Mouse (Mus musculus) neural tube, embryonic 15.5 days (tissue): Measurements from ENCODE around the gene Mapk10. TPM values are rescaled to one million over a fixed set of nuclear protein-coding genes. Genes with fewer than 3 reads are reported as not detected.

Experiments used
- ATAC-seq: fragments of 200-750 bp; cut with Nextera tagmentation; 2 replicates; pipeline ENCODE4 v1.8.0; 2017; ENCODE audit warnings: mild to moderate bottlenecking, moderate TSS enrichment, moderate library complexity; ENCODE audit not compliant: low FRiP score
- H3K27ac ChIP-seq: fragments of 300-500 bp; sonication (generic); replicated peaks from 2 replicates; pipeline ENCODE4 v1.5.1; 2015; ENCODE audit warnings: mild to moderate bottlenecking, inconsistent platforms
- H3K27me3 ChIP-seq: fragments of 300-500 bp; sonication (generic); replicated peaks from 2 replicates; pipeline ENCODE4 v1.6.1; 2015; ENCODE audit warnings: inconsistent platforms
- H3K36me3 ChIP-seq: fragments of 300-500 bp; sonication (generic); 2 replicates; pipeline ENCODE4 v1.6.1; 2015; ENCODE audit warnings: inconsistent platforms
- H3K4me1 ChIP-seq: fragments of 300-500 bp; sonication (generic); 2 replicates; pipeline ENCODE4 v1.6.1; 2015; ENCODE audit warnings: inconsistent platforms
- H3K4me2 ChIP-seq: fragments of 300-500 bp; sonication (generic); 2 replicates; pipeline ENCODE4 v1.6.1; 2015; ENCODE audit warnings: inconsistent platforms, mild to moderate bottlenecking, moderate library complexity
- H3K4me3 ChIP-seq: fragments of 300-500 bp; sonication (generic); replicated peaks from 2 replicates; pipeline ENCODE4 v1.5.1; 2015; ENCODE audit warnings: mild to moderate bottlenecking, inconsistent platforms
- H3K9ac ChIP-seq: fragments of 300-500 bp; sonication (generic); replicated peaks from 2 replicates; pipeline ENCODE4 v1.6.1; 2015; ENCODE audit warnings: mild to moderate bottlenecking, inconsistent platforms
- H3K9me3 ChIP-seq: fragments of 300-500 bp; sonication (generic); replicated peaks from 2 replicates; pipeline ENCODE4 v1.6.1; 2016; ENCODE audit warnings: inconsistent platforms
- WGBS: fragments of 180-500 bp; shearing (Covaris S2); methylation state at CpG from one replicate; pipeline ENCODE4 v1.1.7; 2015; ENCODE audit warnings: mixed read lengths; 5-methylcytosine and 5-hydroxymethylcytosine counted together
- polyA plus RNA-seq: library from polyadenylated mRNA; unstranded; fragments of >200 nt; fragmentation: Nextera tagmentation; extraction: Ambion mirVana; gene quantifications from 2 replicates; pipeline ENCODE4 v1.2.1, GENCODE M21; 2015

Gene Mapk10
- polyA plus RNA-seq, 1 experiment from 2014 or later: 90.3 TPM

DNA sequence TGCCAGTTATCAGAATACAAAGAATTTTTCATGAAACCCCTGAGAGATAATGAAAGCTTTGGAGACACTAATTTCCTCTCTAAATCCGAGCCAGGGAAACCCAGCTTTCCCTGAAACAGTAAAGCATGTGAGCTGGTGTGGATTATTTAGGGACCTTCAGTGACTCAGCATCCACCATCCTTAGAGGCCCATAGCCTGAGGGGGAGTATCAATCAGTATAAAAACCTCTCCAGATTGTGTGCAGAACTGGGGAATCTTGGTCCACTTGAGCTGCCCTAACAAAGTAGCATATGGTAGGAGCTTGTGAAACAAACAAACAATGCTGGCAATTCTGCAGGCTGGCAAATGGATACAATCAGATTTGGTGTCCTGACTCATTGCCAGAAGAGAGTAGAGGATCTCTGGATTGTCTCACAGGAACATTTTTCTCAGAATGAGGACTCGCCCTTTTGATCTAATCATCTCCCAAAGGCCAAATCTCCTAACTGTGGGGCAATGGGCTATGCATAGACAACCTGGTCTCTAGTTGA lies 13.3 kb downstream of the Mapk10 start:
- Histone ChIP-seq H3K36me3 (no peaks in the 10 kb centered on the region), H3K27me3 (no peaks in the 10 kb centered on the region), H3K9ac (no peak overlapping the region), H3K4me3 (no peak overlapping the region), H3K4me2 (no peak overlapping the region), H3K27ac (0 out of 2 replicates have a peak overlapping the region, but pooled peaks have one; percentile 41), H3K9me3 (no peaks in the 10 kb centered on the region), H3K4me1 (peaks cover 7% of the 10 kb centered on the region; the same call in 1 of the 2 replicates)
- WGBS: 49% methylated on average over 2 of the region's 2 CpGs
- no peak for ATAC-seq

DNA sequence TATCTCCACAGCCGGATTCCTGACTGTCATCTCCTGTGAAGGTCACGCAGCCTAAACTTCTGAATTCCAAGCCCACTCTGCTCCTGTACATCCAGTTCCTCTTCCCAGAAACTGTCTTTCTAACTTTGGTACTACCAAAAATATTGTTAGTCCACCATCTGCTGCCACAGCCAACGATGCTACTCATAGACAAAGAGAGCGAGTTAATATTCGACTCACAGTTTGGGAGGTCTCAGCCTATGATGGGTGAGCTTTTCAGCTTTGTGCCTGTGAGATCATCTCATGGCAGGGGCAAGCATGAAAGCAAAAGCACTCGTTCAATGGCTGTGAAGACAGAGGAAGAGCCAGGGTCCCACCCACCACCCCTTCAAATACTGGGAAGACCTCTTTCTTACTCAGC lies 16.6 kb downstream of the Mapk10 start:
- 49% methylated on average over 6 of the region's 6 CpGs for WGBS
- no peaks in the 10 kb centered on the region for H3K36me3 ChIP-seq
- peaks cover 16% of the 10 kb centered on the region; the same call in 1 of the 2 replicates for H3K4me1 ChIP-seq
- no peak overlapping the region for H3K4me3 ChIP-seq
- H3K4me2 ChIP-seq: no peak overlapping the region
- H3K27ac ChIP-seq: no peak overlapping the region
- H3K9ac ChIP-seq: no peak overlapping the region
- ATAC-seq: no peak
- no peaks in the 10 kb centered on the region for H3K27me3 ChIP-seq
- no peaks in the 10 kb centered on the region for H3K9me3 ChIP-seq

DNA sequence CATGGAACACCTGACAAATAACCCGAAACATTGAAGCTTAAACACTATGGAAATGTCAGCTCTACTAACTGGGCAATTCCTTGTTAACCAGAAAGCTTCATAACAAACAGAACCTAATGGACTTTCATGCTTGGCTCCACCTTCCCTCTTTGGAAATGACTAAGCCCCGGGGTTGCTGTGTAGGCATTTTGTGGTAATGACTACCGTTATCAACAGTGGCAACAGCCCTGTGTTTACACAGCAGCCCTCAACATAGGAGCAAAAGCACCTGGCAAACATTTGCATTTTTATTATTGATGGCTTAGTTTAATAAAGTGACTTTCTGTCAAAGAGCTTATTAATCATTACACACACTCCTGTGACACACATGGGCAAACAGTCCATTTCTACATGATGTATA lies 17.4 kb downstream of the Mapk10 start:
- no peaks in the 10 kb centered on the region for H3K9me3 ChIP-seq
- no peak overlapping the region for H3K27ac ChIP-seq
- H3K36me3 ChIP-seq: no peaks in the 10 kb centered on the region
- H3K9ac ChIP-seq: no peak overlapping the region
- H3K4me2 ChIP-seq: no peak overlapping the region
- H3K27me3 ChIP-seq: no peaks in the 10 kb centered on the region
- 50% methylated on average over 3 of the region's 3 CpGs for WGBS
- peaks cover 16% of the 10 kb centered on the region; the same call in 1 of the 2 replicates for H3K4me1 ChIP-seq
- no peak for ATAC-seq
- H3K4me3 ChIP-seq: no peak overlapping the region

DNA sequence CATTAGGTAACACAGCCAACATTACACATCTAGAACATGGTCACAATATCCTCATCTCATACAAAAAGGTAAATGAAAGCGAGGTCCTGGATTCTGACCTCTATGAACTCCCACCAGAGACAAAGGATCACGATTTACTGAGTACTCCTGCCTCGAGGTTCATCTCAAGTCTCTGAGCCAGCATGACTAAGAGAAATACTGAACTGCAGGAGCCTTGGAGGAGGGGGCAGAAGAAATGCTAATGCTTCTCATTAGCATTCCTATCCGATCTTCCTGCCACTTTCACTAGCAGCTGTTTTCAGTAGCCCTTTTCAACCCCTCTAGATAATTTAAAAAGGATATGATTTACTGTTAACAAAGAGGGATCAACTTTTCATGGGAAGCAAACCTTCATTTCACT lies 19.6 kb downstream of the Mapk10 start:
- Histone ChIP-seq H3K27me3 (no peaks in the 10 kb centered on the region), H3K4me3 (no peak overlapping the region), H3K4me1 (peaks cover 16% of the 10 kb centered on the region; the same call in 1 of the 2 replicates), H3K9ac (no peak overlapping the region), H3K27ac (no peak overlapping the region), H3K36me3 (no peaks in the 10 kb centered on the region), H3K9me3 (no peaks in the 10 kb centered on the region), H3K4me2 (no peak overlapping the region)
- ATAC-seq: no peak
- 14% methylated on average over 4 of the region's 4 CpGs for WGBS

DNA sequence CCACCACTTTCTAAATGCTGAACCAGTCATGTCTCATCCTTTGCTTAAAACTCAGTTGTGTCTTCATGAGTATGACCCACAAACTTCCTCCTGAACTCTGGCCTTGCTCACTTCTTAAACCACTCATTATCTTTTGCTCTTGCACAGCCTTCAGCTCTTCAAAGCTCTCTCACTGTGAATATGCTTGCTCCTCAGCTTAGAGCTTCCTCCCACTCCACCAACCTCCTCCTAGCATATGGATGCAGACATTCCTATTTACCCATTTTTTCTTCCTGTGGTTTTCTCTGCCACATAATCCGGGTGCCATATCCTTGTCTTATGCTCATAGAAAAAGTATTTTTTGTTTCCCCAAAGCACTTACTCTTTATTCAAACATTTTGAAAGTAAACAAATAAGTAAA lies 26.9 kb downstream of the Mapk10 start:
- Histone ChIP-seq H3K9me3 (0 out of 2 replicates have a peak, but pooled peaks cover 3% of the 10 kb centered on the region), H3K27me3 (no peaks in the 10 kb centered on the region), H3K4me1 (no peaks in the 10 kb centered on the region), H3K9ac (no peak overlapping the region), H3K4me2 (no peak overlapping the region), H3K36me3 (no peaks in the 10 kb centered on the region), H3K4me3 (no peak overlapping the region), H3K27ac (no peak overlapping the region)
- no peak for ATAC-seq
- 98% methylated on average over 1 of the region's 1 CpGs for WGBS

DNA sequence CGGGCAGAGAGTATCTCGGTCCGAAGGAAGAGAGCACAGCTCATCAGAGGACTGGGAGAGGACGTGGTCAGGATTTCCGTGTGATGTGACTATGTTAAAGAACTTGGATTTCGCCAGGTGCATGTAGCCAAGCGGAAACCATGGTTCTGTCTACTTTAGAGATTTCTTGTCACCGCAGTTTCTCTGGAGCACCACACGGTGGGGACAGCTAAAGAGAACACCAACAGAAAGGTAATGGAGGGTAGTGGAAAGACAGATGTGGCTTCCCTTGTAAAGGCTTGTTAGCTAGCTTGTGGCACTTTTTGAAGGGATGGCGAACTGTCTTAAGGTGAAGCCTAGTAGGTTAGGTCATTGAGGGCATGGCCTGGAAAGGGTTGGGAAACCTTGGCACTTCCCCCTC lies 29.5 kb downstream of the Mapk10 start:
- H3K27me3 ChIP-seq: no peaks in the 10 kb centered on the region
- 90% methylated on average over 10 of the region's 10 CpGs for WGBS
- H3K4me2 ChIP-seq: no peak overlapping the region
- H3K4me1 ChIP-seq: peaks cover 9% of the 10 kb centered on the region
- H3K36me3 ChIP-seq: no peaks in the 10 kb centered on the region
- H3K27ac ChIP-seq: no peak overlapping the region
- no peak overlapping the region for H3K4me3 ChIP-seq
- no peak overlapping the region for H3K9ac ChIP-seq
- ATAC-seq: no peak
- H3K9me3 ChIP-seq: 0 out of 2 replicates have a peak, but pooled peaks cover 3% of the 10 kb centered on the region

DNA sequence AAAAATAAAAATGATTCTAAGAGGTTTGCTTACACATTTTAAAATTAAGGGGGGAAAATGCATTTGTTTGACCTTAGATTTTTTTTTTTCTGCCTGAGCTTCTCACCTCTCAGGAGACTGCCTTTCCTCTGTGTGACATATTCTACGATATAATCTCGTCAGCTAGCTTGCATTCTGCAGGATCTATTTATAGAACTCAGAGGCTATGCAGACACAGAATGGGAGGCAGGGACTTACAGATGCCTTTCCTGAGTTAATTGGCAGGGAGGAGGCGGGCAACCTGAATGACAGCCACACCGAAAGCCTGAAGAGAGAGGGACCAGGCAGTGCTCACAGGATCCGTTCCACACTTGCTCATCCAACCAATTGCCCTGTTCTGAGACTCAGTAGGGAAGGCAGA lies 34.1 kb downstream of the Mapk10 start:
- 17% methylated on average over 5 of the region's 5 CpGs for WGBS
- H3K9me3 ChIP-seq: no peaks in the 10 kb centered on the region
- H3K4me2 ChIP-seq: no peak overlapping the region
- H3K36me3 ChIP-seq: no peaks in the 10 kb centered on the region
- ATAC-seq: no peak
- peak overlapping the region; percentile 60 for H3K27ac ChIP-seq
- peaks cover 9% of the 10 kb centered on the region for H3K4me1 ChIP-seq
- no peak overlapping the region for H3K9ac ChIP-seq
- no peaks in the 10 kb centered on the region for H3K27me3 ChIP-seq
- no peak overlapping the region for H3K4me3 ChIP-seq

DNA sequence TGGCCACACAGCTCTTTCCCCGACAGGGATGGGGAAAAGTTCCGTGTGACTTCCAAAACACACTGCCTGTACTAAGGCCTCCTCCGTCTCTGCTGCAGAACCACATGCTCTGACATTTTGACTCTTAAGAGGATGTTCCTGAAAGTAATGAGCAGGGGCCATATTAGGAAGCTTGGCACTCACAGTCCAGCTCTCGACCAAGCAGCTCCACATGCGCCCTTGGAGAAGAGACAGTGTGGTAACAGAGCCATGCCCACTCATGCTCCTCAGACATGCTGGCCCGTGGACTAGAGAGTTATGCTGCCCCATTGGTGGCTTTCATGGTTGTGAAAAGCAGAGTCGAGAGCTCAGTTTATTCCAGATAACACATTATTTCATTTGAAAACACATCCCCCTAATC lies 35.1 kb downstream of the Mapk10 start:
- Histone ChIP-seq H3K9ac (no peak overlapping the region), H3K27ac (no peak overlapping the region), H3K36me3 (no peaks in the 10 kb centered on the region), H3K4me3 (no peak overlapping the region), H3K27me3 (no peaks in the 10 kb centered on the region), H3K9me3 (no peaks in the 10 kb centered on the region), H3K4me1 (peaks cover 9% of the 10 kb centered on the region), H3K4me2 (no peak overlapping the region)
- ATAC-seq: no peak
- 90% methylated on average over 7 of the region's 7 CpGs for WGBS

DNA sequence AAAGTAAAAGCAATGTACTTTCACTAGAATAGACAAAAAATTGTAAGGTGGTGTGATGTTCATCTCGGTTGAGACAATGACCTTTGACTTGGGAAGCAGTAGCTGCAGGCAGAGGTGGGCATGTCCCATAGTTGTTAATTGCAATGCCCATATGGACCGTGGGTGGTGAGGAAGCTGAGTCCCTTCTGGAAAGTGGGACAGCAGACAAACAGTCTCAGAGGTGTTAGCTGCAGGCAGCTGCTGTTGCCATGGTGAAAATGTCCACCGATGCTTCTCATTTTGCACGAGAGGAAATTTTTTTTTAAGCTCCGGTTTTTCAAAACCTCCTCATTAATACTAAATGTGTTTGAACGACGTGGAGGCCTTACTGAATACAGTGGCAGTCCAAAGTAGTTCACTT lies 36.5 kb downstream of the Mapk10 start:
- Histone ChIP-seq H3K27ac (no peak overlapping the region), H3K4me3 (no peak overlapping the region), H3K4me1 (peaks cover 9% of the 10 kb centered on the region), H3K4me2 (no peak overlapping the region), H3K36me3 (no peaks in the 10 kb centered on the region), H3K27me3 (no peaks in the 10 kb centered on the region), H3K9ac (no peak overlapping the region), H3K9me3 (no peaks in the 10 kb centered on the region)
- ATAC-seq: no peak
- WGBS: 52% methylated on average over 7 of the region's 7 CpGs

DNA sequence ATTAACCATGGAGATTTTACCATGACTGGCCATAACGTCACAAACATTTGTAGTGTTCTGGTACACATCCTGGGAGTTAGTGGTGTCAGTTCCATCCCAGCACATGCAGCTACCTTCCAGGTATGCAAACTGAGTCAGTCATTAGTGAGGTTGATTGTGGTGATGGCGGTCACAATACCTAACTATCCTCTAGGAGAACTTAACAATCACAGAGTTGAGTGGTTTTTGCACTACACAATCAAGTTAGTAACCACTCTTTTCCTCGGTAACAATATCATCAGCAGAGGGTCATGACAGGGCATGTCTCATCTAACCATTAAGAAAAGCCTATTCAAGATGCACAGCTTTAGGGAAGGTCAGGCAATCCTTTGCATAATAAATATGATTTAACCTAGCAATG lies 39.9 kb downstream of the Mapk10 start:
- no peak overlapping the region for H3K9ac ChIP-seq
- H3K36me3 ChIP-seq: no peaks in the 10 kb centered on the region
- no peak overlapping the region for H3K4me3 ChIP-seq
- H3K4me1 ChIP-seq: peaks cover 3% of the 10 kb centered on the region; the same call in 1 of the 2 replicates
- ATAC-seq: no peak
- no peaks in the 10 kb centered on the region for H3K27me3 ChIP-seq
- H3K27ac ChIP-seq: no peak overlapping the region
- H3K4me2 ChIP-seq: no peak overlapping the region
- no peaks in the 10 kb centered on the region for H3K9me3 ChIP-seq
- WGBS: 85% methylated on average over 3 of the region's 3 CpGs

DNA sequence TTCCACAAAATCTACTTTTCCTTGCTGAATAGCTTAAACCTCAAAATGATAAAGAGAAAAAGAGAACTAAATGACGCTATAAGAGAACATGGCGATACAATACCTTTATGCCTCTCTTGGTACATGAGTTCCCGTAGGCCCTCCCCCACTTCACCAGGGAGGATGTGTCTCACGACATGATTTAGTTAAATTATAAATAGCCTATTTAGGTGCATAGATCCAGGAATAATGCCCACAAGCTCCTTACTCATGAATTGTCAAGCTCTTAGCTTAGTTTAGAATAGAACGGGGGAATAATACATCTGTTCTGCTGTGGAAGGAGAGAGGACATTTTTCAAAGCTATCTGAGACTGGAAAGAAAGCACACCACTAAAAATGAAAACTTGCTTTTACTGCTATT lies 43.8 kb downstream of the Mapk10 start:
- H3K4me3 ChIP-seq: no peak overlapping the region
- H3K4me2 ChIP-seq: no peak overlapping the region
- H3K4me1 ChIP-seq: peaks cover 8% of the 10 kb centered on the region; the same call in 1 of the 2 replicates
- no peaks in the 10 kb centered on the region for H3K9me3 ChIP-seq
- WGBS: 39% methylated on average over 5 of the region's 5 CpGs
- no peak overlapping the region for H3K27ac ChIP-seq
- H3K9ac ChIP-seq: no peak overlapping the region
- no peak for ATAC-seq
- H3K36me3 ChIP-seq: no peaks in the 10 kb centered on the region
- no peaks in the 10 kb centered on the region for H3K27me3 ChIP-seq

DNA sequence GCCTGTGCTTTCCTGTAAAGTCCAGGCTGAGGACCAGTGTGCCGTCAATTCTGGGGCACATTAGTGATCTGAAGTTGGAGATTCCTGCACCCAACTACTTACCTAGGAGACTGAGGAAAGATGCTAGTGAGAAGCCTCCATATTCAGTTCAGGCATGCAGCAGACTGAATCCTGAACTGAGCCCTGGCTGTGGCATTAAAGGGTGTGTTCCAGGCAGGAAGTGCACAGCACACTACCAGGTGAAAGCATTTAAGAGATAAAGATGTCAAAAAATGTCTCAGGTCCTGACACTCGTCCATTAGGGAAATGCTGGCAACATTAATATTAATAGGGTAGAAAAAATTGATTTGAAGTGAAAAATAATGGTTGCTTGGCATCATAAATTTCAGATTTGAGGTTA lies 44.4 kb downstream of the Mapk10 start:
- Histone ChIP-seq H3K27ac (peak overlapping the region; percentile 18; the same call in 1 of the 2 replicates), H3K9me3 (no peaks in the 10 kb centered on the region), H3K4me1 (peaks cover 13% of the 10 kb centered on the region), H3K4me2 (no peak overlapping the region), H3K9ac (no peak overlapping the region), H3K36me3 (no peaks in the 10 kb centered on the region), H3K4me3 (no peak overlapping the region), H3K27me3 (no peaks in the 10 kb centered on the region)
- ATAC-seq: no peak
- WGBS: 67% methylated on average over 2 of the region's 2 CpGs
